Comparison of ENCODE assay signal across 8 mouse cellular contexts in genomic region chr7:45475291-45475969, GRCm38 (mm10). TPM values are rescaled to one million over a fixed set of nuclear protein-coding genes. Genes with fewer than 3 reads are reported as not detected.
DNase-seq lines count a peak whose midpoint lies in the region; ATAC-seq lines count a peak whose summit lies in the region.

No protein-coding gene starts in this region.

- H3K9ac ChIP-seq in heart, embryonic 14.5 days (ENCODE audit: low read length): peak overlapping the region; percentile 55; the same call in 1 of the 2 replicates
- peak overlapping the region; percentile 30; the same call in 1 of the 2 replicates for H3K9ac ChIP-seq in embryonic facial prominence, embryonic 11.5 days (replicated peaks; ENCODE audit: low read length)
- no peak overlapping the region for H3K9ac ChIP-seq in midbrain, embryonic 11.5 days (ENCODE audit: low read length)

- peaks cover 0 to 5% of the 10 kb centered on the region in 2 experiments; a peak in 2 of 4 replicates for H3K4me1 ChIP-seq in heart, embryonic 14.5 days (ENCODE audit: control insufficient read depth in 2 of 2, insufficient read depth in 2 of 2, low read length in 2 of 2)
- no peaks in the 10 kb centered on the region for H3K4me1 ChIP-seq in embryonic facial prominence, embryonic 11.5 days (ENCODE audit: control insufficient read depth, insufficient read depth, low read length)
- no peaks in the 10 kb centered on the region for H3K4me1 ChIP-seq in midbrain, embryonic 11.5 days (ENCODE audit: control insufficient read depth, insufficient read depth, low read length)

- no peaks in the 10 kb centered on the region for H3K27me3 ChIP-seq in heart, embryonic 14.5 days (ENCODE audit: control insufficient read depth, insufficient read depth, low read length)
- H3K27me3 ChIP-seq in embryonic facial prominence, embryonic 11.5 days (ENCODE audit: control insufficient read depth, insufficient read depth, low read length): no peaks in the 10 kb centered on the region
- H3K27me3 ChIP-seq in midbrain, embryonic 11.5 days (ENCODE audit: control insufficient read depth, insufficient read depth, low read length): no peaks in the 10 kb centered on the region

- peak overlapping the region; percentile 50 for H3K4me2 ChIP-seq in heart, embryonic 14.5 days (ENCODE audit: low read length)
- H3K4me2 ChIP-seq in embryonic facial prominence, embryonic 11.5 days (ENCODE audit: low read depth, low read length): no peak overlapping the region; the same call in 1 of the 2 replicates
- no peak overlapping the region for H3K4me2 ChIP-seq in midbrain, embryonic 11.5 days

- no peak overlapping the region for H3K27ac ChIP-seq in heart, embryonic 14.5 days (replicated peaks in 1 of 2; ENCODE audit: control insufficient read depth in 1 of 2, insufficient read depth in 1 of 2, low read depth in 2 of 2, low read length in 2 of 2)
- no peak overlapping the region for H3K27ac ChIP-seq in embryonic facial prominence, embryonic 11.5 days (replicated peaks; ENCODE audit: low read depth, low read length)
- no peak overlapping the region for H3K27ac ChIP-seq in midbrain, embryonic 11.5 days (ENCODE audit: low read depth, low read length)

- 59% methylated on average over 16 of the region's 16 CpGs for WGBS in heart, embryonic 14.5 days
- 72% methylated on average over 16 of the region's 16 CpGs for WGBS in embryonic facial prominence, embryonic 11.5 days
- 76% methylated on average over 16 of the region's 16 CpGs for WGBS in midbrain, embryonic 11.5 days

- H3K36me3 ChIP-seq in heart, embryonic 14.5 days (ENCODE audit: control insufficient read depth, insufficient read depth, low read length): no peaks in the 10 kb centered on the region
- H3K36me3 ChIP-seq in embryonic facial prominence, embryonic 11.5 days (replicated peaks; ENCODE audit: control insufficient read depth, insufficient read depth, low read depth, low read length): no peaks in the 10 kb centered on the region
- no peaks in the 10 kb centered on the region for H3K36me3 ChIP-seq in midbrain, embryonic 11.5 days (ENCODE audit: control insufficient read depth, insufficient read depth, low read length)

- H3K9me3 ChIP-seq in heart, embryonic 14.5 days (ENCODE audit: control insufficient read depth, low read length): no peaks in the 10 kb centered on the region
- no peaks in the 10 kb centered on the region for H3K9me3 ChIP-seq in embryonic facial prominence, embryonic 11.5 days (replicated peaks; ENCODE audit: control insufficient read depth, low read length)
- no peaks in the 10 kb centered on the region for H3K9me3 ChIP-seq in midbrain, embryonic 11.5 days (ENCODE audit: control insufficient read depth, low read length)

- DNase-seq in heart, adult 8-10 months (ENCODE audit: low spot score): no peak
- DNase-seq in embryonic facial prominence, embryonic 11.5 days (ENCODE audit: low spot score): peak; percentile 22
- peak; percentile 78 for DNase-seq in kidney, adult 9 months
- DNase-seq in midbrain, embryonic 11.5 days (ENCODE audit: low spot score, missing footprints): peak; percentile 71
- DNase-seq in layer of hippocampus, postnatal 10 days (ENCODE audit: low spot score in 2 of 2): no peak
- DNase-seq in urinary bladder, postnatal 4 days (ENCODE audit: low spot score in 2 of 2): no peak
- no peak for DNase-seq in testis, postnatal 10 days (ENCODE audit: low spot score)

- ATAC-seq in heart, embryonic 14.5 days (ENCODE audit: insufficient number of reproducible peaks, insufficient read depth, low FRiP score, low read depth): no peak
- no peak for ATAC-seq in embryonic facial prominence, embryonic 11.5 days (replicated peaks; ENCODE audit: insufficient number of reproducible peaks, low FRiP score, low TSS enrichment, low read depth)
- ATAC-seq in midbrain, embryonic 11.5 days (ENCODE audit: low FRiP score): no peak

- peak overlapping the region; percentile 19 to 33; a peak in 3 of 4 replicates for H3K4me3 ChIP-seq in heart, embryonic 14.5 days (ENCODE audit: control insufficient read depth in 1 of 2, insufficient read depth in 1 of 2, low read depth in 1 of 2, low read length in 2 of 2)
- no peak overlapping the region for H3K4me3 ChIP-seq in embryonic facial prominence, embryonic 11.5 days (ENCODE audit: low read depth, low read length)
- no peak overlapping the region for H3K4me3 ChIP-seq in midbrain, embryonic 11.5 days (ENCODE audit: low read depth, low read length)

RNA-seq across cellular contexts. Expression of gene Tulp2, which starts 6.2 kb away (rescaled TPM):
- polyA plus RNA-seq in heart, embryonic 14.5 days (2014; fragmentation: Nextera tagmentation; extraction: Ambion mirVana): 0.42 and 0.71 TPM in 2 replicates
- not detected for total RNA-seq in heart, adult 8-10 months (2022)
- polyA plus RNA-seq in embryonic facial prominence, embryonic 11.5 days (2014; fragmentation: Nextera tagmentation; extraction: Ambion mirVana): 0.43 and 0.95 TPM in 2 replicates
- 0.15 TPM in 1 of 2 replicates, not detected in the other for polyA plus RNA-seq in midbrain, embryonic 11.5 days (2014; fragmentation: Nextera tagmentation; extraction: Ambion mirVana)
- total RNA-seq in layer of hippocampus, postnatal 10 days (2021): under 1 TPM in 1 of 2 experiments, not detected in 1; 0.23 TPM

RNA-seq across cellular contexts. Expression of gene Bax, which starts 8.7 kb away (rescaled TPM):
- polyA plus RNA-seq in heart, embryonic 14.5 days (2014; fragmentation: Nextera tagmentation; extraction: Ambion mirVana): 89.9 and 102 TPM in 2 replicates
- total RNA-seq in heart, adult 8-10 months (2022): 10 to 100 TPM; 24.3 to 26.9 (median 26.2) TPM
- 151 and 168 TPM in 2 replicates for polyA plus RNA-seq in embryonic facial prominence, embryonic 11.5 days (2014; fragmentation: Nextera tagmentation; extraction: Ambion mirVana)
- 169 and 201 TPM in 2 replicates for polyA plus RNA-seq in midbrain, embryonic 11.5 days (2014; fragmentation: Nextera tagmentation; extraction: Ambion mirVana)
- 100 to 1,000 TPM; 103 to 123 TPM for total RNA-seq in layer of hippocampus, postnatal 10 days (2021)

RNA-seq across cellular contexts. Expression of gene Gm45808, which starts 11.2 kb away (rescaled TPM):
- not detected in 2 replicates for polyA plus RNA-seq in heart, embryonic 14.5 days (2014; fragmentation: Nextera tagmentation; extraction: Ambion mirVana)
- total RNA-seq in heart, adult 8-10 months (2022): 1 to 10 TPM; 3.8 to 8.5 (median 7.6) TPM
- polyA plus RNA-seq in embryonic facial prominence, embryonic 11.5 days (2014; fragmentation: Nextera tagmentation; extraction: Ambion mirVana): not detected in 2 replicates
- polyA plus RNA-seq in midbrain, embryonic 11.5 days (2014; fragmentation: Nextera tagmentation; extraction: Ambion mirVana): not detected in 2 replicates
- total RNA-seq in layer of hippocampus, postnatal 10 days (2021): 1 to 10 TPM; 1.2 to 1.4 TPM

RNA-seq across cellular contexts. Expression of gene Dhdh, which starts 13.2 kb away (rescaled TPM):
- polyA plus RNA-seq in heart, embryonic 14.5 days (2014; fragmentation: Nextera tagmentation; extraction: Ambion mirVana): 5.2 and 5.7 TPM in 2 replicates
- total RNA-seq in heart, adult 8-10 months (2022): 10 to 100 TPM; 10.2 to 12.8 (median 11.5) TPM
- 2.6 and 3.1 TPM in 2 replicates for polyA plus RNA-seq in embryonic facial prominence, embryonic 11.5 days (2014; fragmentation: Nextera tagmentation; extraction: Ambion mirVana)
- 3.2 and 3.9 TPM in 2 replicates for polyA plus RNA-seq in midbrain, embryonic 11.5 days (2014; fragmentation: Nextera tagmentation; extraction: Ambion mirVana)
- total RNA-seq in layer of hippocampus, postnatal 10 days (2021): 1 to 10 TPM; 2.0 to 2.6 TPM

RNA-seq across cellular contexts. Expression of gene Ftl1, which starts 15.7 kb away (rescaled TPM):
- 3,513 and 3,606 TPM in 2 replicates for polyA plus RNA-seq in heart, embryonic 14.5 days (2014; fragmentation: Nextera tagmentation; extraction: Ambion mirVana)
- 100 to 1,000 TPM; 164 to 329 (median 254) TPM for total RNA-seq in heart, adult 8-10 months (2022)
- polyA plus RNA-seq in embryonic facial prominence, embryonic 11.5 days (2014; fragmentation: Nextera tagmentation; extraction: Ambion mirVana): 4,830 and 5,123 TPM in 2 replicates
- polyA plus RNA-seq in midbrain, embryonic 11.5 days (2014; fragmentation: Nextera tagmentation; extraction: Ambion mirVana): 5,242 and 5,528 TPM in 2 replicates
- total RNA-seq in layer of hippocampus, postnatal 10 days (2021): 100 to 1,000 TPM; 429 to 433 TPM

Comparison
In these comparisons a context has a peak if more than half of its experiments do, and no peak if none do; other contexts are left out.
1. H3K4me3 ChIP-seq: peak in heart, embryonic 14.5 days (2 of 2); none in embryonic facial prominence, embryonic 11.5 days (single experiment) and midbrain, embryonic 11.5 days (single experiment).
2. DNase-seq: peak in embryonic facial prominence, embryonic 11.5 days (single experiment), kidney, adult 9 months (single experiment) and midbrain, embryonic 11.5 days (single experiment); none in heart, adult 8-10 months (single experiment), layer of hippocampus, postnatal 10 days (0 of 2), urinary bladder, postnatal 4 days (0 of 2) and testis, postnatal 10 days (single experiment).